Comparison of ENCODE assay signal across 8 mouse cellular contexts in the genomic region with DNA sequence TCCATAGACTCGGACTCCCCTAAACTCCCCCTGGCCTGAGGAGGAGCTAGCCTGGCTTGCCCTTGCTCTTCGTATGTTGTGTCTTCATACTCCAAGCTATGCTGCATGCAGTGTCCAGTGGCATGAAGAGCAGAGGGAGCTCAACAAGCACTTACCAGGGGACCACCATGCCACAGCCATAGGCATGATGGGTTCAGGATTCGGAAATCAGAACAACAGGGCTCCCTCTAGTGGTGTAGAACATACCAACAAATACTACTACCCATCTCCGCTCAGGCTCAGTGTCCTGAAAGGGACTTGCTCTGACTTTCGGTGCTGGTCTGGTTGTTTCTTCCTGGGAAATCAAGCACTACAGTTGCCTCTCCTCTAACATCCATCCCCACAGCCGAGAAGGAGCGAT.
DNase-seq lines count a peak whose midpoint lies in the region; ATAC-seq and TF ChIP-seq lines count a peak whose summit lies in the region.

No protein-coding gene starts in this region.

- DNase-seq in heart, adult 18-20 months = peak; percentile 31 to 70
- DNase-seq in CD4-positive helper T cell, adult 2 months (ENCODE audit: low read depth, low spot score) = peak; percentile 57
- peak; percentile 40 for DNase-seq in cerebellum, adult 8-10 months
- DNase-seq in kidney, postnatal 0 days (ENCODE audit: low spot score) = peak; percentile 82
- DNase-seq in neural tube, embryonic 10.5 days (ENCODE audit: extremely low spot score, low spot score) = peak; percentile 29
- DNase-seq in right cerebral cortex, postnatal 4 days = no peak

- H3K9me3 ChIP-seq in heart, embryonic 11.5 days (replicated peaks; ENCODE audit: control insufficient read depth, low read length) = no peaks in the 10 kb centered on the region
- H3K9me3 ChIP-seq in kidney, postnatal 0 days (replicated peaks; ENCODE audit: low read length) = no peaks in the 10 kb centered on the region

- TF ChIP-seq CTCF in kidney, postnatal 0 days (IDR thresholded peaks at IDR 0.05; ENCODE audit: low read depth) = peak; percentile 80

- H3K36me3 ChIP-seq in heart, embryonic 11.5 days (ENCODE audit: control insufficient read depth, insufficient read depth, low read length) = no peaks in the 10 kb centered on the region
- no peaks in the 10 kb centered on the region for H3K36me3 ChIP-seq in kidney, postnatal 0 days (ENCODE audit: insufficient read depth, low read length)

- no peak overlapping the region for H3K27ac ChIP-seq in heart, embryonic 11.5 days (ENCODE audit: low read depth, low read length)
- no peak overlapping the region for H3K27ac ChIP-seq in kidney, postnatal 0 days

- no peak overlapping the region for H3K9ac ChIP-seq in heart, embryonic 11.5 days (ENCODE audit: low read depth, low read length)
- no peak overlapping the region for H3K9ac ChIP-seq in kidney, postnatal 0 days (ENCODE audit: low read depth, low read length)

- H3K4me3 ChIP-seq in heart, embryonic 11.5 days (ENCODE audit: low read depth, low read length) = no peak overlapping the region
- no peak overlapping the region for H3K4me3 ChIP-seq in kidney, postnatal 0 days (replicated peaks; ENCODE audit: low read depth, low read length)

- no peak for ATAC-seq in heart, embryonic 11.5 days (replicated peaks; ENCODE audit: insufficient number of reproducible peaks, low FRiP score, low TSS enrichment)
- peak; percentile 70 for ATAC-seq in granulocyte monocyte progenitor cell, adult 5-6 weeks (replicated peaks; ENCODE audit: poor library complexity, severe bottlenecking)
- ATAC-seq in kidney, postnatal 0 days (replicated peaks; ENCODE audit: low FRiP score, low read depth) = 0 out of 2 replicates have a peak, but pooled peaks have one; percentile 5

- WGBS in heart, embryonic 11.5 days (ENCODE audit: insufficient replicate concordance) = 35% methylated on average over 7 of the region's 7 CpGs
- WGBS in kidney, postnatal 0 days = 51% methylated on average over 7 of the region's 7 CpGs

- no peaks in the 10 kb centered on the region for H3K27me3 ChIP-seq in heart, embryonic 11.5 days (ENCODE audit: control insufficient read depth, insufficient read depth, low read length)
- no peaks in the 10 kb centered on the region for H3K27me3 ChIP-seq in kidney, postnatal 0 days (ENCODE audit: insufficient read depth, low read length)

- H3K4me2 ChIP-seq in heart, embryonic 11.5 days = no peak overlapping the region
- no peak overlapping the region for H3K4me2 ChIP-seq in kidney, postnatal 0 days (ENCODE audit: low read length)

- H3K4me1 ChIP-seq in heart, embryonic 11.5 days (ENCODE audit: control insufficient read depth, insufficient read depth, low read length) = no peaks in the 10 kb centered on the region; the same call in 1 of the 2 replicates
- no peaks in the 10 kb centered on the region for H3K4me1 ChIP-seq in kidney, postnatal 0 days (replicated peaks; ENCODE audit: insufficient read depth, low read length)
